Mouse (Mus musculus): ENCODE measurements around the gene Fam241a.

DNA sequence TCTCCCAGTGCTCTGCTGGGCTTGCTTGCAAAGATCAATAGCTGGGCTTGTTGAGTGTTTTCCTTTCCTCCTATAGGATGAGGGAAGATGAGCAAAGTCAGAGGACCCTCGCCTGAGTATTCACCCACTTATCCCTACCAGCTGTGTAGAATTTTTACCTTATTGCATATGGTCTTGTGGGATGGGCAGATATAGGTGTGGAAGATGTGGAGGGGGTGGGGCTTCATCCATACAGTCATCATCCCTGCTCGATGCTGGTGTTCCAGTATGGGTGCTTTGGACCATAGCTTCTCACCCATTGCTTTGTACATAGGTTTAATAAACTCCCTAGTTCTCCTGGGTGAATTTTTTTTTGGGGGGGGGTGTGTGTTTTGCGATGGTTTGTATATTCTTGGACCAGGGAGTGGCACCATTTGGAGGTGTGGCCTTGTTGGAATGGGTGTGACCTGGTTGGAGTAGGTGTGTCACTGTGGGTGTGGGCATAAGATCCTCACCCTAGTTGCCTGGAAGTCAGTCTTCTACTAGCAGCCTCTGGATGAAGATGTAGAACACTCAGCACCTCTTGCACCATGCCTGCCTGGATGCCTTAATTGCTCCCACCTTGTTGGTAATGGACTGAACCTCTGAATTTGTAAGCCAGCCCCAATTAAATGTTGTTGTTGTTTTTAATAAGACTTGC lies 19.7 kb upstream of the Fam241a start:
- TF ChIP-seq CTCF (IDR thresholded peaks at IDR 0.05; ENCODE audit: low read depth) (no peak), EP300 (IDR thresholded peaks at IDR 0.05; ENCODE audit: low read depth) (no peak)

Data from liver, embryonic 14.5 days (tissue).